Mouse (Mus musculus): ENCODE results near the gene Tfr2.
"Not testable (repeated sequence)": the region's sequence is repeated elsewhere in the genome, so short reads cannot be mapped to it uniquely, and the experiment has no call there.

The Tfr2 gene

DNA sequence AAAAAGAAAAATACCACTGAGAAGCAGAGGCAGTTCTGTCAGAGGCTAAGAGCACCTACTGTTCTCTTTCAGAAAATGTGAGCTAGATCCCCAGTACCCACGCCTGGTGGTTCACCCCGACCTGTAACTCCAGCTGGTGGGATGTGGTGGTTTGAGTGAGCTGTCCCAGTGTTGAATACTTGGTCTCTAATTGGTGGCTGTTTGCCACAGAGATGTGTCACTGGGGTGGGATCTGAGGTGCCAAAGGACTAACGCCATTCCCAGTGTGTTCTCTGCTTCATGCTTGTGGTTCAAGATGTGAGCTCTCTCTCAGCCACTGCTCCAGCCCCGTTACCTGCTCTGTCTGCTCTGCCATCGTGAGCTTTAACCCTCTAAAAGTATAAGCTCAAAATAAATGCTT, 20.9 kb downstream of the Tfr2 start:
- DNase-seq: no peak

DNA sequence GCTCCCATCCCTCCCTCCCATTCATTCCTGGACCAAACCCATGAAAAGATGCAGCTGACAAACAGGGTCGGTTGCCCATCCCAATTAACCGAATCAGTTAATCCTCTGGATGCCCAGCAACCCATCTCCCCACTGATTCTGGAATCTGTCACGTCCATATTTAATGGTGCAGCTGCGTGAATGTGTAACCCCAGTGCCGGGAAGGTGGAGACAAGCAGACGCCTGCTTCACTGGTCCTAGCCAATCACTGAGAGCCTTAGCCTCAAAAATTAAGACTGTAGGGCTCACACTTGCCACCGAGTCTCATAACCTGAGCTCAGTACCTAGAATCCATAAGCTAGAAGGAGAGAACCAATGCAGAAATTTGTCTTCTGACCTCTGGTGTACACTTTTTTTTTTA, 26.3 kb downstream of the Tfr2 start:
- DNase-seq: no peak

DNA sequence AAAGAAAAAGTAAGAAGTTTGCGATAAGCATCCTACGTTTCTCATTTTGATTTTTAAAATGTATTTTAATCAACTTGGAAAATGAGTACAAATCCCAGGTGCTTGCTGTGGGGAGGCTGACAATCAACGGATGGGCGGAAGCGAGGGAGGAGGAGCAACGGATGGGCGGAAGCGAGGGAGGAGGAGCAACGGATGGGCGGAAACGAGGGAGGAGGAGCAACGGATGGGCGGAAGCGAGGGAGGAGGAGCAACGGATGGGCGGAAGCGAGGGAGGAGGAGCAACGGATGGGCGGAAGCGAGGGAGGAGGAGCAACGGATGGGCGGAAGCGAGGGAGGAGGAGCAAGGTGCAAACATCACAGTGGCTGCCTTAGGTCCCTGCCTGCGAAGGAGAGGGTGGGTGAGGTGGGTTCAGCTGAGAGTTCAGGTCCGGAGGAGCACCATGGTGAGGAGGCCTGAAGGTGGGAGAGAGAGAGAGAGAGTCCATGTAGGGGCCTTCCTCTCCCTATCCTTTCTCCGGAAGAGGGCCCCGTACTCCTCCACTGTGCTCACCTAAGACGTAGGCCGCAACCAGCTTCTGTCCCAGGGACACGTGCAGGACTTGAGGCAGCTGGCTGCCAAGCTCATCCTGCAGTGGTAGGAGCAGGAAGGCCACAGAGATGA, 27.1 kb downstream of the Tfr2 start:
- peak; percentile 10 for DNase-seq

DNA sequence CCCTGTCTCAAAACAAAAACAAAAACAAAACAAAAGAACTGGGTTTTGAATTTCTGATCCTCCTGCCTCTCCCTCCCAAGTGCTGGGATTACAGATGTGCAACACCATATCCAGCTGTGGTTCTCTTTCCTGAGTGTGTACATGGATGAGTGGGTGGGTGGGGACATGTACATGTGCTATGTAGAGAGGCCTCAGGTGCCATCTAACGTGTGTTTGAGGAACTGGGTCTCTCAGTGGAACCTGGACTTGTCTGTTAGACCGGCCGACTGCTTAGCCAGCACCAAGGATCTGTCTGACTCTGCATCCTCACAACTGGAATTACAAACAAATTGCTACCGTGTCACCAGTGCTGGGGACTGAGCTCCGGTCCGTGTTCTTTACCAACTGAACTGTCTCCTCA, 28.0 kb downstream of the Tfr2 start:
- no peak for DNase-seq

DNA sequence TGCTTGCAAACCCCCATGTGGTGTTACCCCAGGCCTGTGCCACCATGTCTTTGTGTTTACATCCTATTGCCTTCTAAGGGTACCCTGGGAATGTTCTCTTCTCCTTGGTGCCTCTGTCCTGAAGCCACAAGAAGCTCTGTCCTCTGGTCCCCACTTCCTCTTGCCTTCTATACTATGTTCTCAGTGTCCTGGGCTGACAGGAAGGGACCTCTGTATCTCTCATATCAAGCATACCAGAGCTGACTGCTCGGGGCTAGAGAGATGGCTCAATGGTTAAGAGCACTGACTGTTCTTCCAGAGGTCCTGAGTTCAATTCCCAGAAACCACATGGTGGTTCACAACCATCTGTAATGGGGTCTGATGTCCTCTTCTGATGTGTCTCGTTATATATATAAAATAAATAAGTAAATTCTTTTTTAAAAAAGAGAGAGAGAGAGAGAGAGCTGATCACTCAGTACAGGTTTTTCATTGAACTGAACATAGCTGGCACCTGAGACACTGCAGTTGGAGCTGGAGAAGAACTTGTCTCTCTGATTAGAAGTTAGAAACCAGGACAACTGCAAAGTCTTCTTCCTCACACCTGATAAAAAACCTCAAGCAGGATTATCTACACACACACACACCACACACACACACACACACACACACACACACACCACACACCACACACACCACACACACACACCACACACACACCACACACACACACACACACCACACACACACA, 28.6 kb downstream of the Tfr2 start:
- no peak for DNase-seq

DNA sequence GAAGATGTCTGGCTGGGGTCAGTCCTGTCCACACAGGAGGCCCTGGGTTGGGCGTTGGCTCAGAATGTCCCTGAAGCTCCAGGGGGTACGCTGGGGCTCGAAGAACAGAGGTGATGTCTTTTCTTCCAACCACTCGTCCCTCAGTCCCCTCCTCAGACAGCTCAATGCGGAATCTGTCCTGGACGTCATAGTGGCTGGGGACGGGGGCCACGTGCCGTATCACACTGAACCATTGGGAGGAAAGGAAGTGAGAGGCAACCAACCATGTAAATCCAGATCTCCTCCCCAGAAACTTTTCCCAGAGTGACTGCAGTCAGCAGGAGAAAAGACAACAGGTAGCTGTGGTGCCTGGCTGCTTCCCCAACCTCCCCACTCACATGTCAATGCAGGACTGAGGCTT, 30.0 kb downstream of the Tfr2 start:
- DNase-seq: peak; percentile 10

DNA sequence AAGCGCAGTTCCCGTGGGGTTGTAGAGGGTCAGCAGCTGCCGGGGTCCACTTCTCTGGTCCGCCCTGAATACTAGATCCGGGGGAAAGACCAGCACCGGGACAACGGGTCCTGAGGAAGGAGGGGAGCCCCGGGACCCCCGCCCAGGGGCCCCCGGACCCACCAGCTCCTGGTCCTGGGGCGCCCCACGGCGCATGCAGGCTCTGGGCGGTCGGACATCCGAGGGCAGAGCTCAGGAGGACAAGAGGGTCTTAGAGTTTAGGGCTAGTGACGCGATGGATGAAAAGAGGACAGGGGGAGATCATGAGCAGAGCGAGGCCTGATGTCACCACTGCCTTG, 30.6 kb downstream of the Tfr2 start:
- no peak for DNase-seq

DNA sequence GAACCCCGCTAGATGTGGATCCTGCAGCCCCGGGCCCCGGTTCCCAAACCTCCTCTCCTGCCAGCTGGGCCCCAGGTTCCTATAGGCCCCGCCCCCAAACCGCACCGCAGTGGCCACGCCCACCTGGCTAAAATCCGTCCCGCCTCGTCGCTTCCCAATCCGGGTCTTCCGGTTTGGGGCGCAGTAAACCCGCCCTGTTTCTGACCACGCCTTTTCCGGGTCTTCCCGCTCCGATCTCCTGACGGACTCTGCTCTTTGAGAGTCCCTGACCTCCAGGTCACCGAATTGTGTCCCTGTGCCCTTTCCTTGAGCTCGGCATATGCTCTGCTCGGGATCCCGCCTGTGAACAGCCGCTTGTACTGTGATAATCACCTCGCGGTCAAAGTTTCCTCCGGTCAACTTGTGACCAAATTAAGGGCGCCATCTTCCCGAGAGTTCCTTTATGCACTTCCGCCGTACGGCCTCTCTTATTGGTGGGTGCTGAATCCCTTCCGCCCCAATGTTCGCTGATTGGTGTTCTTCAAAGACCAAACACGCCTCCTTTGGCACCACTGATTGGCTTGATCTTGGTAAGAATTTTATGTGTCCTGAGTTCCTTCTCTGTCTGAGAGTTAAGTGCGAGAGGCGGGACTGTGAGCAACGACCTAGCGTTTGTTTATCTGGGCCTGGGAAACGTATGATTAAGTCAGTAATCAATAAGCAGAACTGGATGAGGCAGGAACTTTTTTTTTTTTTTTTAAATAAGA, 31.2 kb downstream of the Tfr2 start, which contains the start of gene Mospd3:
Mospd3 (minus strand) TSS at position 440 of the 746 bp plus-strand sequence.
- DNase-seq: peak; percentile 98

DNA sequence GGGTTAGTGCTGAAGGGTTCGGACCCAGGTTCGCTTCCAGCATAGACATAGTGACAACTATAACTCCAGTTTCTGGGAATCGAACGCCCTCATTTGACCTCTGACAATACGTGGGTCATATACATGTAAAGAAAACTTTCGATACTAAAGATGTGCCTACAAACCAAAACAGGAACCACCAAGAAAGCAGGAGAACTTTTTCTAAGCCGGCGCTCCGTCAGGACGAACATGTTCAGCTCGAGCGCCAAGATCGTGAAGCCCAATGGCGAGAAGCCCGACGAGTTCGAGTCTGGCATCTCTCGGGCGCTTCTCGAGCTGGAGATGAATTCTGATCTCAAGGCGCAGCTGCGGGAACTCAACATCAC, 31.7 kb downstream of the Tfr2 start:
- DNase-seq: peak; percentile 35

DNA sequence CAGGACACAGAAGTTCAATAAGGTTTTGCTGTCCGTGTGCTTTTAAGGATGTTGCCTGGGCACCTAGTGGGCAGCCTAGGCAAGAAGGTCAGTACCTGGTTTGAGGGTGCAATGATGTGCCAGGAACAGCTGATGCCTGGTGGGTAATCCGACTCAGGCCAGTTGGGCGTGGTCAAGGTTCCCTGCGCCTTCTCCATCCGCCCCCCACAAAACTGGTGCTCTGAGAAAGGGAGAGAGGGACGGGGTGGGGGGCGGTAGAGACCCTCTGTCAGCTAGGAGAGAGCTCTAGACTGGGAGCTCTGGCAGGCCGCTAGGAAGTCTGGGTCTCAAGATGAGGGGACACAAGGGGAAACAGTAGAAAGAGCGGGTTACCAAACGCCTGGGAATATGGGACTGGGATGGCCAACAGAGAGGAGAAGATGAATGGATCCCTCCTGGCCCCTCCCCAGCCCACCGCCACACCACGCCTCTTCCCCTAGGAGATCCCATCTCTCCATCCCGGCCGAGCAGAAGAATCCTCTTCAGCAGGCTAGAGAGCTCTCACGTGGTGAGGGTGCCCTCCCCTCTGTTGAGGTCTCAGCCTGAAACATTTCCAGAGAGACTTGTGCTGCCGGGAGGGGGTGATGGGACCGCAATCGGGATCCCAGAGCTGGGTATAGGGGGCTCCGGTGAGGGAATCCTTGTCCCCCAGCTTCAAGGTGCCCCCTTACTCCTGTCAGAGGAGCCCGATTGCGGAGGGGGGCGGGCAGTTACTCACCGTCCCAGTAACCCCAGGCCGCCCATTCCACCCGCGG, 38.4 kb downstream of the Tfr2 start:
- no peak for DNase-seq

DNA sequence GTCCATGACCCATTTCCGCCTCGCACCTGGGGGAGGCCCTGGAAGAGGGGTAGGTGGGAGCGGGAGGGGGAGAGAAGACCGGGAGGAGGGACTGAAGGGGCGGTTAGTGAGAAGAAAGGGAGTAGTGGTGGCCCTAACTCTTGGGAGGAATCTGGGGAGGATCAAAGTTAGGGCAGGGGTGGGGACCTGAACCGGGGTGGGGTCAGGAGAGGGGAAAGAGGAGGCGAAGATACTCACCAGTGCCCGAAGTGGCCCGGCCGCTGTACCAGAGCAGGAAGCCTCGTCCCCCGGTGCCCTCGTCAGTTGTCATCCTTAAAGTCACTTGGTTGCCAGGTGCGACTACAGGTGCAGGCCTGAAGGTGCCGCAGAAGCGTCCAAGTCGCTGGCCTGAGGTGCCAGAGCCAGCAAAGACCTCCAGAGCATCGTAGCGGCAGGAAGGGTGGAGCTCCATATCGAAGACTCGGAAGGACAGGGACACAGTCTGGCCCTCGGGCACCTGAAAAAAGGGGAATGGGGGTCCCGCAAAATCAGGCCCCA, 39.1 kb downstream of the Tfr2 start:
- DNase-seq: no peak

DNA sequence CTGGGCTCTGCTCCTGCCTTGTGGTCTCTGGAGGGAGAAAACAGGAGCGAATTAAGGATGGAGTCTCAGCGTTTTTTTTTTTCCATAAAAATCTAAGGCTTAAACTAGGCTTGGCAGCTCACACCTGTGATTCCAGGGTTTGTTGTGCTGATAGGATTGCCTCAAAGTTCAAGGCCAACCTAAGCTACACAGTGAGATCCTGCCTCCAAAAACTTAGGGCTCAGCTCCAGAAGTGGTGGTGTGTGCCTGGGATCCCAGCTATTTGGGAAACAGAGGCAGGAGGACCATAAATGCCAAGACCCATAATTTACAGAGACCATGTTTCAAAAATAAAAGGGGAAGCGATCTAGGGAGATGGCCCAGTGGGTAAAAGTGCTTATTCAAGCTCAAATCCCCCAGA, 39.7 kb downstream of the Tfr2 start:
- no peak for DNase-seq

DNA sequence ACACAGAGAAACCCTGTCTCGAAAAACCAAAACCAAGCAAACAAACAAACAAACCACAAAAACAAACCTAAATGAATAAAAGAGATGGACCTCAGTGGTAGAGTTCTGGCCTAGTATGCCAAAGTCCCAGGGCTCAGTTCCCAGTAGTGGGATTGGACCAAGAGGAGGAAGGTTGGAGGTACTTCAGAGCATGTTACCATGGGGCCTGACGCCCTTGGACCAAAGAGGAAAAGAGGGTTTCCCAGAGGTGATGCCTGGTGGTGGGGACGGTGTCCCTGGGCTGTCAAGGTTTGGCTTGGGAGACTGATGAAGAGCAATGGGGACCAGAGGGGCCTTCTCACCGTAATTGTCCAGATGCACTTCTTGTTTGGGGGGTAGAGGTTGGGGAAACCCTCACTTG, 40.4 kb downstream of the Tfr2 start:
- DNase-seq: no peak

DNA sequence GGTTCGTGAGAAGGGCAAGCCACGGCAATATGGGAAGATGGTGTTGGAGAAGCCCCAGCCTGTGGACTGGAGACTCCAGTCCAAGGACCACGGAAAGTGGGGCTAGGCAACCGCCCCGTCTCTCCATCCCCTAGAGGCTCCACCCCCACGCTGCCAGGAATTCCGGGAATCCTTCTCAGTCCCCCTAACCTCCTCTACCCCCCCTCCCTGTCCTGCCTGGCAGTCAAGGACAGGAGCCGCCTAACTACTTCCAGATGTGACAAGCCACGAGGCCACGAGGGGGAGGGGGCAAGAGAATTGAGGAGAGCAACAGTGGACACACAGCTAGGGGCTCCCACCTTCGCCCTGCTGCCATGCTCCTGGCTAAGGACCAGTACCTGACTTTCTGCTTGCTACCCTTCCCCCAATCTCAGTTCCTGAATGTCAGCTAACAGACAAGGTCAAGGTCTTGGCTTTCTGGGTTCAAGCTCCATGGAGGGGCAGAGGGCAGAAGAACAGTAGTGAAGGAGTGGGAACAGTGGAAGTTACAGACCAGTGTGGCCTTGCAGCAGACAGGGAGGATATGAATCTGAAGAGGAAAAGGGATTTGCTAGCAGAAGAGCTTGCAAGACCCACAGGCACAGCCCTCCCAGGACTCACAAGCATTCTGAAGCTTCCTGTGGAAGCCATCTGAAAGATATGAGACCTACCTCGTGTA, 41.1 kb downstream of the Tfr2 start:
- DNase-seq: peak; percentile 79

DNA sequence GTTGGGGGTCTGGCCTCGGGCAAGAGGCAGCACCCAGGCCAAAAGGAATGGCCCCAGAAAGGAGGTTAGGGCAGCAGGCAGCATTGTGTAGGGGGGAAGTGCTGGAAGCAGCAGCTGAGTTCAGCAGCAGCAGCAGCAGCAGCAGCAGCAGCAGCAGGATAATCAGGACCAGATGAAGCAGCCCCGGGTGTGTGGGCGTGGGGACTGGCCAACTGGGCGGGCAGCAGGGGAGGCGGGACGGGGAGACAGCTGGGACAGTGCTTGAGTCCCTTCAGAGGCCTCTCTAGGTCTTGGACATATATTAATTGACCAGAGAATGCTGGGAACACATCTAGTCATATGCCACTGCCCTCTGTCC, 41.6 kb downstream of the Tfr2 start:
- peak; percentile 44 for DNase-seq

DNA sequence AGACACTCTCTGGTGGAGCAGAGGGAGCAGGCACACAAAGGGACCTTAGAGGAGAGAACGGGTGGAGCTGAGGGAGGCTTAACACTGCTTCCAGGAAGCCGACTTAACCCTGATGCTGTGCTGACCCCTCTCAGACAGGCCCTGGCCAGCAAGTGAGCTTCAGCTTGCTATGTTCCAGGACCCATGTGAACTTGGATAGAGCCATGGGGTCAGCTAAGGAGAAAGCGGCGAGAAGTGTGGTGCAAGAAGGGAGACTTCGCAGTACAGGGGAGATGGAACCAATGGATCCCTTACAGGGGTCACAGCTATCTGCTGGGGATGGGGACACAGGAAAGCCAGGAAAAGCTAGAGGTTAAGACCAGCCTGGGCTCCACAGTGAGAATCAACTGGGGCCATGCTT, 43.4 kb downstream of the Tfr2 start:
- DNase-seq: no peak

DNA sequence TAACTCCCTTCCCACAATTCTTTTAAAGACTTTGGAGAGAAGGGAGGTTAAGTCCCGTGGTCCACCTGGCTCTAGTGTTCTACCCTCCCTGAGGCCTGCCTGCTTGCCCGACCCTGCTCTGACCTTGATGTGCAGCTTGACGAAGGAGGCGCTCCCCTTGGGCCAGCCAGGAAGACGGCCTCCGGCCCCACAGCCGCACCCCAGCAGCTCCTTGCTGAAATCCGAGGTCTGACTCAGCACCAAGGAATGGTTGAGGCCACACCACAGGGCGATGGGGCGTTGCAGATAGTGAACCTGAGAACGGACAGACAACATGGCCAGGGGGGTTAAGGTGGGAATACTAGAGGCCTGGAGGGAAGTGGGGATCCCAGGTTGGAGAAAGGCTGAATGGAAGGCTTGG, 43.9 kb downstream of the Tfr2 start, which contains the start of gene Pcolce:
Pcolce (minus strand) TSS at position 235 of the 400 bp plus-strand sequence.
- DNase-seq: peak; percentile 23

DNA sequence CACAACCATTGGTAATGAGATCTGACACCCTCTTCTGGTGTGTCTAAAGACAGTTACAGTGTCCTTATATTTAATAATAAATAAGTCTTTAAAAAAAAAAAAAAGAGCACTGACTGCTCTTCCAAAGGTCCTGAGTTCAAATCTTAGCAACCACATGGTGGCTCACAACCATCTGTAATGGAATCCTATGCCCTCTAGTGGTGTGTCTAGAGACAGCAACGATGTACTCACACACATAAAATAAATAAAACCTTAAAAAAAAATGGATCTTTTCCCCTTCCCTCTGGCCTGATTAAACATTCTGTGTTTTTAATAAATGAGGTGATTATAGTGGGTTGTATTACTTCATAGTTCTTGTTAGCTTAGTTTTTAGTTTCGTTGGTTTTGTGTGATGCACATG, 45.3 kb downstream of the Tfr2 start:
- not testable (repeated sequence) for DNase-seq

DNA sequence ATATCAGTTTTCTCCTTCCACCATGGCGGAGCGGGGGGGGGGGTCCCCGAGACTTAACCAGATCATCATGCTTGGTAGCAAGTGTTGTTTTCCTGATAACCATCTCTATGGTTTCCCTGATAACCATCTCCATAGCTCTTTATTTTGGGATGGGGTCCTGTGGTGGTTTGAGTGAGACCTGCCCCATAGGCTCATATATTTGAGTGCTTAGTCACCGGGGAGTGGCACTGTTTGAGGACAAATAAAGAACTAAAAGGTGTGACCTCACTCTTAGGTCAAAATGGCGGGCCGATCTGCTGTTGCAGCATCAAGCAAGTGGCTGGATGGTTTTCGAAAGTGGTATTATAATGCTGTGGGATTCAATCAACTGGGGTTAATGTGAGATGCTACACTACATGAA, 45.7 kb downstream of the Tfr2 start:
- DNase-seq: no peak

DNA sequence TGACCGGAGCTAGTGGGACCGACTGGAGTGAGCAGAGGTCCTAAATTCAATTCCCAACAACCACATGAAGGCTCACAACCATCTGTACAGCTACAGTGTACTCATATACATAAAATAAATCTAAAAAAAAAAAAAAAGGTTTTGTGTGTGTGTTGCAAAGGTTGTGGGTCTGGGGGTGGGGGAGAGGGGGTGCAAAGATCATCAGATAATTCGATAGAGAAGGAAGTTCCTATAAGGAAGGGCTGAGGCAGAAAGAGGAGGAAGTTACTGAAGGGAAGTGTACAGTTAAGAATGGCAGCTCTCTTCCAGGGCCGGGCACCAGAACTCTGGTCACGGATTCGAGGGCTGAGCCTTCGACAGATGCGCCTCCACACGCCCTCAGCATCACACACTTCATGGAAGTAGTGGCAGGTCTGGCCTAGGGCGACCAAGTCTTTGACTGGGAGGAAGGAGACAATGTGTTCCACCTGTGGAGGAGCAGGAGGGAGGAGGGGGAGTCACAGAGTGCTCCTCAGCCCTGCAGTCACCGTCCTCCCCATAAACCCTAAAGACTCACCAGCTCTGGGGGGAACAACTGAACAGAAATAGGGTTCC, 54.4 kb downstream of the Tfr2 start:
- DNase-seq: no peak

DNA sequence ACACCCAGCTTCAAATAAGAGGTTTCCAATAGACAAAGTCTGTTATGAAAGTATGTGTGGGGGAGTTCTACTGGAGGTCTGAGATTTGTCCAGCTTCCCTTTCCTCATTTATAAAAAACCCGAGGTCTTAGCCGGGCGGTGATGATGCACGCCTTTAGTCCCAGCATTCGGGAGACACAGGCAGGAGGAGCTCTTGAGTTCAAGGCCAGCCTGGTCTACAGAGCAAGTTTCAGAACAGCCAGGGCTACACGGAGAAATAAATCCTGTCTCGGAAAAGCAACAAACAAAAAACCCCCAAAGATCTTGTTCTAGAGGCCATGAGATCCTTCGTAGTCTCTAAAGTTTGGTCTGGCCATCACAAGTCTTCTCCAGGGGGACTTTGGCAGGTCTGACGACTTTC, 58.4 kb downstream of the Tfr2 start:
- peak; percentile 51 for DNase-seq
